Mouse (Mus musculus): ENCODE results near the gene Phactr4. TPM values are rescaled to one million over a fixed set of nuclear protein-coding genes. Genes with fewer than 3 reads are reported as not detected.

Gene Phactr4
- total RNA-seq (2021): 1 to 10 TPM; 9.1 to 9.8 TPM
- long read RNA-seq, experiment 1, full-length matches to known transcripts: 3 of 3 reads
- long read RNA-seq, experiment 1, partial matches to known transcripts: 0 of 3 reads
- long read RNA-seq, experiment 1, other reads (novel, unspliced or antisense): 0 of 3 reads
- long read RNA-seq, experiment 2, full-length matches to known transcripts: 1 of 3 reads
- long read RNA-seq, experiment 2, partial matches to known transcripts: 0 of 3 reads
- long read RNA-seq, experiment 2, other reads (novel, unspliced or antisense): 2 of 3 reads

DNA sequence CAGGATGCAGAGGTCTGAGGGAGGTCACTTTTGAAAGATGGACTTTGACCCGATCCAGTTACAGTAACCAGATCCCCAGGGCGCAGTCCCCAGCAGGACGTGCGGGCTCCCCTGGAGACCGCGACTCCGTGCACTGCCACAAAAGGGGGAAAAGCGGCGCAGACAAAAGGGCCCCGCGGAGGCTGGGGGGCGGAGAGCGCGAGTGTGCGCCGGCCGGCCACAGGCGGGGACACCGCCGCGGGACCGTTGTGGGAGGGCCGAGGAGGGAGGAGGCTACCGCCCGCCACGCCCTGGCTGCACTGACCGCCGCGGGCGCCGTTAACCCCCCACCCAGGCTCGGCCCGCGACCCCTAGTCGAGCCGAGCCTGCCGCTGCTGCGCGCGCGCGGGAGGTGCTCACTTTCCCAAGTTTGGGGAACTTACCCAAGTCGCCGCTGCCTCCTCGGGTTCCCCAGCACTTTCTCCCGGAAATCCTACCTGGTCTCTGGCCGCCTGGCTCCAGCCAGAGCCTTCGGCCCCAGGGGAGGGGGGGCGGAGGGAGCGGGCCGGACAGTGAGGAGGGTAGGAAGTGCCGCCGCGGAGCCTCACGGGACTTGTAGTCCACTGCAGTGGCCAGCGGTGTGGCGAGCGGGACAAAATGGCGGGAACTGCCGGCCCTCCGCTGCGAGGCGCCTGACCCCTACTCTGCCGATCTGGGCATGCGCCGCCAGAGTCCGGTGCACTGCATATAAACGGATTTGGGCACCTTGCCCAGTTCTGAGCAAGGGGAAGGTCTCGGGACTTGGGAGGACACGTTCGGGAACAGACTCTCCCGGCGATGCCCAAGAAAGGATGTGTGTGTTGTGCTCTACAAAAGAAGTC lies at the start of gene Phactr4:
Phactr4 (minus strand) TSS at position 567 of the 860 bp plus-strand sequence.
- peak within 1 kb of the TSS; percentile 80 for H3K27ac ChIP-seq
- intact Hi-C loops (cut with DNase I): loop anchor here (2.0 to 5.0 kb wide), 2 partner anchors 40 to 91 kb away; partner anchors contain the start of gene Med18
- TF ChIP-seq CTCF (IDR thresholded peaks at IDR 0.05): no peak; the same call in 1 of the 2 replicates
- peak within 1 kb of the TSS; percentile 71 for H3K4me3 ChIP-seq
- peak; percentile 90 to 91 for DNase-seq (ENCODE audit: extremely low spot score in 1 of 2, low spot score in 2 of 2)

- no peak overlapping the region for H3K4me3 ChIP-seq
- no peak for TF ChIP-seq CTCF (IDR thresholded peaks at IDR 0.05)
- intact Hi-C loops (cut with DNase I): no loop called here
- H3K27ac ChIP-seq: no peak overlapping the region
- no peak for DNase-seq (ENCODE audit: extremely low spot score in 1 of 2, low spot score in 2 of 2)
These were observed 47.6 kb upstream of the Phactr4 start for GRCm38 (mm10) chr4:132469873-132470272.

- no peak for TF ChIP-seq CTCF (IDR thresholded peaks at IDR 0.05)
- Histone ChIP-seq H3K4me3 (peak overlapping the region; percentile 55), H3K27ac (peak overlapping the region; percentile 68)
- intact Hi-C loops (cut with DNase I): loop anchor here (5.0 kb wide), 2 partner anchors 42 to 112 kb away; partner anchors contain the start of genes Phactr4 and Rcc1
- DNase-seq (ENCODE audit: extremely low spot score in 1 of 2, low spot score in 2 of 2): no peak
These were observed 41.9 kb upstream of the Phactr4 start for GRCm38 (mm10) chr4:132464255-132464613.

- H3K27ac ChIP-seq: peak within 1 kb of the TSS; percentile 68
- intact Hi-C loops (cut with DNase I): loop anchor here (1.0 to 5.0 kb wide), 5 partner anchors 41 to 189 kb away; partner anchors contain the start of genes Phactr4, Rcc1, Sesn2 and Taf12
- peak; percentile 94 to 95 for DNase-seq (ENCODE audit: extremely low spot score in 1 of 2, low spot score in 2 of 2)
- peak; percentile 66 for TF ChIP-seq CTCF (IDR thresholded peaks at IDR 0.05)
- peak within 1 kb of the TSS; percentile 55 for H3K4me3 ChIP-seq
These were observed 41.4 kb upstream of the Phactr4 start, which contains the start of gene Med18 for GRCm38 (mm10) chr4:132463430-132464254. TSS of gene Med18 (minus strand) at chr4:132463921.

DNA sequence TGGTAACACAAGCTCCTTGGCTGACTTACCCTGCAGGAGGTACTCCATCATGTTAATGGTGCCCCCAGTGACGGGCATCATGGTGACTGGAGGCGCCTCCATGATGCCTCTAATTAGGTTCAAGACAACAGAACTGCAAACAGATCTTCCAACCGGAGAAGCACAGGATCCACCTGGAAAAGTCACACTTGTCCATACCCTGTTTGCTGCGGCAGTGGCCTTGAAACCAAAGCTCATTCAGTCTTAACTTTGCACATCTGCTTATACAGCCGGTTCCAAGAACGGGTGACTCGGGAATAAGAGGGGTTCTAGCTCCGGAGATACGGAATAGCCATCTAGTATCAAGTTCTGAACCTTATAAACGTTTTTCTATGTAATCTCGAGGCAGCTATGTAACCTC lies 40.5 kb upstream of the Phactr4 start:
- no peak for DNase-seq (ENCODE audit: extremely low spot score in 1 of 2, low spot score in 2 of 2)
- TF ChIP-seq CTCF (IDR thresholded peaks at IDR 0.05): no peak
- Histone ChIP-seq H3K27ac (no peak overlapping the region), H3K4me3 (peak overlapping the region; percentile 55)
- intact Hi-C loops (cut with DNase I): loop anchor here (1.0 to 5.0 kb wide), 5 partner anchors 41 to 188 kb away; partner anchors contain the start of genes Phactr4, Rcc1, Sesn2 and Taf12

- TF ChIP-seq CTCF (IDR thresholded peaks at IDR 0.05): no peak
- Histone ChIP-seq H3K27ac (no peak overlapping the region), H3K4me3 (no peak overlapping the region)
- intact Hi-C loops (cut with DNase I): loop anchor here (5.0 kb wide), 2 partner anchors 38 to 108 kb away; partner anchors contain the start of genes Phactr4 and Rcc1
- no peak for DNase-seq (ENCODE audit: extremely low spot score in 1 of 2, low spot score in 2 of 2)
These were observed 37.9 kb upstream of the Phactr4 start for GRCm38 (mm10) chr4:132460225-132460624.

DNA sequence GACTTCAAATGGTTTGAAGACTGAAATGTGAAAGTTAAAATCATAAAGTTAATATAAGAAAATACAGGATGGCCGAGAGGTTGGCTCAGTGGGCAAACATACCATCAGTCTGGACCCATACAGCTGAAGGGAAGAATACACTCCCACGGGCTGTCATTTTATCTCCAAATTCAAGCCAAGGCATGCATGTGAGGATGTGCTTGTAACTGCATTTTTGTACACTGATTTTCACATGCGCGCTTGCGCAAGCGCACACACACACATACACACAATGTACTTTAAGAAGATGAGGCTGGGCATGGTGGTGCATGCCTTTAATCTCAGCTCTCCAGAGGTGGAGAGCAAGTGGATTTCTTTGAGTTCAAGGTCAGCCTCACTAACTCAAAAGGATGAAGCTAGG lies 33.3 kb upstream of the Phactr4 start:
- Histone ChIP-seq H3K4me3 (no peak overlapping the region), H3K27ac (no peak overlapping the region)
- DNase-seq (ENCODE audit: extremely low spot score in 1 of 2, low spot score in 2 of 2): no peak
- no peak for TF ChIP-seq CTCF (IDR thresholded peaks at IDR 0.05)
- intact Hi-C loops (cut with DNase I): no loop called here

DNA sequence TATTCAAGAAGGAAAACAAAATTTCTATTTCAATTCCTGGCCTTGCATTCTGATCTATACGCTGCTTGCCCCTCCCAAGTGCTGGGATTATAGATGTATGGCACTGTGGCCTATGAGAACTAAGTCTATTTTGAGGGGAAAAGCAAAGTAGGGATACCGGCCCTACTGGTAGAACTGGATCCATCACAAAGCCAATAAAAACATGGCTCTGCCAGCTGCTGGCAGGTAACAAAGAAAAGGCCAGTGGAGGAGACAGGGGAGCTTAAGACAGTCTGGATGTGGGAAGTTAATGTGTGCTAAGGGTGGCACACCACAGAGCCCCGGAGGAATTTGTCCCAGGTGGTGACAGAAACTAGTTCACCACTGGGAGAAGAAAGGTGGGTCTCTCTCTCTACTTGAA lies 32.9 kb upstream of the Phactr4 start:
- DNase-seq (ENCODE audit: extremely low spot score in 1 of 2, low spot score in 2 of 2): no peak
- TF ChIP-seq CTCF (IDR thresholded peaks at IDR 0.05): no peak
- Histone ChIP-seq H3K4me3 (no peak overlapping the region), H3K27ac (no peak overlapping the region)
- intact Hi-C loops (cut with DNase I): no loop called here

- intact Hi-C loops (cut with DNase I): no loop called here
- Histone ChIP-seq H3K4me3 (no peak overlapping the region), H3K27ac (no peak overlapping the region)
- TF ChIP-seq CTCF (IDR thresholded peaks at IDR 0.05): no peak
- no peak for DNase-seq (ENCODE audit: extremely low spot score in 1 of 2, low spot score in 2 of 2)
These were observed 31.9 kb upstream of the Phactr4 start for GRCm38 (mm10) chr4:132454216-132454615.

GRCm38 (mm10) chr4:132449778-132450177 lies 27.5 kb upstream of the Phactr4 start:
- no peak for TF ChIP-seq CTCF (IDR thresholded peaks at IDR 0.05)
- DNase-seq (ENCODE audit: extremely low spot score in 1 of 2, low spot score in 2 of 2): no peak
- no peak overlapping the region for H3K4me3 ChIP-seq
- no peak overlapping the region for H3K27ac ChIP-seq
- intact Hi-C loops (cut with DNase I): no loop called here

- DNase-seq (ENCODE audit: extremely low spot score in 1 of 2, low spot score in 2 of 2): no peak
- intact Hi-C loops (cut with DNase I): no loop called here
- Histone ChIP-seq H3K27ac (no peak overlapping the region), H3K4me3 (no peak overlapping the region)
- no peak for TF ChIP-seq CTCF (IDR thresholded peaks at IDR 0.05)
These were observed 23.8 kb upstream of the Phactr4 start for GRCm38 (mm10) chr4:132446105-132446504.
